Mouse (Mus musculus) liver, postnatal 0 days (tissue): ENCODE data around the gene Rasal1.

ENCODE experiments used
- CTCF ChIP-seq: sonication (generic); IDR thresholded peaks from 2 replicates; pipeline ENCODE4 v1.5.1; 2016; ENCODE audit warnings: antibody characterized with exemption, low read depth
- EP300 ChIP-seq: IDR thresholded peaks from 2 replicates; pipeline ENCODE4 v1.6.1; 2016; ENCODE audit warnings: antibody characterized with exemption, low read depth, mild to moderate bottlenecking

GRCm38 (mm10) chr5:120710826-120711248 lies 62.2 kb downstream of the Rasal1 start:
- TF ChIP-seq EP300 (no peak), CTCF (no peak)
